Mouse (Mus musculus) forebrain, postnatal 0 days (tissue): ENCODE measurements around the gene Zfr2. TPM values are rescaled to one million over a fixed set of nuclear protein-coding genes. Genes with fewer than 3 reads are reported as not detected.

ENCODE experiments used
- ATAC-seq: fragments of 200-750 bp; cut with Nextera tagmentation; 2 replicates; pipeline ENCODE4 v1.8.0; 2017; ENCODE audit warnings: mild to moderate bottlenecking, moderate library complexity
- DNase-seq: peaks from one replicate; pipeline ENCODE4 v3.0.0-alpha.2; 2015
- H3K27ac ChIP-seq: fragments of 300-500 bp; sonication (generic); 2 replicates; pipeline ENCODE4 v1.5.1; 2014; ENCODE audit warnings: low read depth, mild to moderate bottlenecking, antibody characterized with exemption, low read length, moderate library complexity, mixed read lengths
- H3K27me3 ChIP-seq: fragments of 300-500 bp; sonication (generic); 2 replicates; pipeline ENCODE4 v1.6.1; 2014; ENCODE audit warnings: mild to moderate bottlenecking, low read length, mixed read lengths; ENCODE audit not compliant: insufficient read depth
- H3K36me3 ChIP-seq: fragments of 300-500 bp; sonication (generic); 2 replicates; pipeline ENCODE4 v1.6.1; 2014; ENCODE audit warnings: mild to moderate bottlenecking, moderate library complexity; ENCODE audit not compliant: insufficient read depth
- H3K4me1 ChIP-seq: fragments of 300-500 bp; sonication (generic); 2 replicates; pipeline ENCODE4 v1.6.1; 2014; ENCODE audit warnings: antibody characterized with exemption; ENCODE audit not compliant: insufficient read depth
- H3K4me2 ChIP-seq: fragments of 300-500 bp; sonication (generic); 2 replicates; pipeline ENCODE4 v1.6.1; 2014; ENCODE audit warnings: low read depth, mild to moderate bottlenecking, moderate library complexity
- H3K4me3 ChIP-seq: fragments of 300-500 bp; sonication (generic); 2 replicates; pipeline ENCODE4 v1.5.1; 2014; ENCODE audit warnings: low read depth, low read length, mixed read lengths
- H3K9ac ChIP-seq: fragments of 300-500 bp; sonication (generic); 2 replicates; pipeline ENCODE4 v1.6.1; 2014; ENCODE audit warnings: mild to moderate bottlenecking
- H3K9me3 ChIP-seq: fragments of 300-500 bp; sonication (generic); 2 replicates; pipeline ENCODE4 v1.6.1; 2016; ENCODE audit warnings: low read length
- CTCF ChIP-seq: sonication (generic); IDR thresholded peaks from 2 replicates; pipeline ENCODE4 v1.5.1; 2016; ENCODE audit warnings: antibody characterized with exemption, control low read depth, low read depth
- WGBS: fragments of 180-500 bp; shearing (Covaris S2); extraction: QIAGEN DNeasy Blood & Tissue Kit; methylation state at CpG from one replicate; pipeline ENCODE4 v1.1.7; 2014; 5-methylcytosine and 5-hydroxymethylcytosine counted together
- polyA plus RNA-seq: library from polyadenylated mRNA; unstranded; fragments of >200 nt; fragmentation: Nextera tagmentation; extraction: Ambion mirVana; gene quantifications from 2 replicates; pipeline ENCODE4 v1.2.1, GENCODE M21; 2015
- total RNA-seq: library from RNA; depleted of rRNA; stranded (reverse); fragments of >200 nt; gene quantifications from 2 replicates; pipeline ENCODE4 v1.2.3, GENCODE M21; 2014

Zfr2 gene
- total and polyA plus RNA-seq, 2 experiments from 2014 or later, result 18.7 to 52.1 TPM

DNA sequence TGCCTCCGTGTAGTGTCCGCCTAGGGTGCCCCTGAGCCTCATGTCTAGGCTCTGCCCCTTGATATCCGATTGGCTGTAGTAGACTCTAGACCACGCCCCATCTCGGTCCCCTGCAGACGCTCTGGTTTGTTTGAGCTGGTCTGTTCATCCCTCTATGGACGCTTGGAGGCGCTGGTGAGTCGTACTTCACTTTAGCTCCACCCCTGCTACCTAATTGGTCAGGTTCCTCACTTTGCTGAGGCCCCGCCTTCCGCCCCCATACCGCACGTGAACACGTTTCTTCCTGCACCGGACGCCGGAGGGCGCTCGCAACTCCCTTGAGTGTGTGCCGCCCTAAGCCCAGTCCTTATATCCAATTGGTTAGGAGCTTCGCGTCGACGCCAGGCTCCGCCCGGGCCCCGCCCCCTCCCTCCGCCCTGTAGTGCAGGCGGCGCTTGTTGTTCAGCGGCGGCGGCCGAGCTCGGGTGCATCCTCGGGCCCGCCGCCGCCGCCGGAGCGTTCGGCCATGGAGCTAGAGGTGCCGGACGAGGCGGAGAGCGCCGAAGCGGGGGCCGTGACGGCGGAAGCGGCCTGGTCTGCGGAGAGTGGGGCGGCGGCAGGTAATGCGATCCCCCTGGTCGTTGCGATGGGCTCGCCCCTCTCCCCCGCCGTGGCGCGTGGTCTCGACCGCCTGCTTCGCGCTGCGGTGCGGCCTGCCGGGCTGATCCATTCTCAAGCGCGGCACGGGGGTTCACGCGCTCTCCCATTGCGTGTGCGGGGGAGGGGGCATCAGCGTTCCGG, 59.8 kb downstream of the Zfr2 start, which contains the start of gene Pip5k1c:
Gene Pip5k1c, plus strand, starts transcription at position 410 of the 780 bp plus-strand sequence.
- 2% methylated on average over 75 of the region's 80 CpGs for WGBS

DNA sequence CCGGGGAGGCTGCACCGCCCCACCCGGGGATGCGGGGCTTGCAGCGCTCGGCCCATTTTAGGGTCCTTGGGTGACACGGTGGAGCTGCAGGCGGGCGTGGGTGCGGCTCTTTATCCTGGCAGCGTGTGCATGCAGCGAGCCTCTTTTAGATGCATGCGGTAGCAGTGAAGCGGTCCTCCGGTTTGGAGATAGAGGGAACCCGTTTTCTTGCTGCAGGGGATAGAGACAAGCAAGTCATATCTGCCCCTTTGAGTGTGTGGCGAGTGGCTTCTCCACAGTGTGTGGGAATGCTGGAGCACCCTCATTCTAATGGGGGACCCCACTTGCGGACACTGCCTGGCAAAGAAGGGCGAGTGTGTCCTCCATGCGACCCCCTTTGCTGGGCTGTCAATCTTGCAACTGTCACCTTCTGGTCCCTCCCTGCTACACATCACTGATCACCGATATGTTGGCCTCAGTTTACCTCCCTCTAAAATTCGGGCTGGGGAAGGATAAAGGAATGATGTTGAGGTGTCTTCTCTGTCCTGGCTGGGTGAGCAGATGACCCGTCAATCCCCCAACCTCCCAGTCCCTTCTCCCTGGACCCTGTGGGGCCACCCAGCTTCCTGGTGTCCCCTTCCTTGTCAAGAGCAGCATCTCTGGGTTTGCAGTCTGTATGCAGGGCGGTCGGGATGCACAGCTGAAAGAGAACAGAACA, 60.5 kb downstream of the Zfr2 start:
- Histone ChIP-seq H3K36me3 (no peaks in the 10 kb centered on the region), H3K4me3 (peak overlapping the region; percentile 68), H3K9me3 (no peaks in the 10 kb centered on the region), H3K27ac (peak overlapping the region; percentile 88), H3K4me2 (peak overlapping the region; percentile 75), H3K27me3 (no peaks in the 10 kb centered on the region), H3K4me1 (peaks cover 10% of the 10 kb centered on the region), H3K9ac (peak overlapping the region; percentile 85)
- peak; percentile 10 for TF ChIP-seq CTCF
- DNase-seq (no peak), ATAC-seq (no peak)
- 2% methylated on average over 25 of the region's 25 CpGs for WGBS

More for the DNA sequence above, 59.8 kb downstream of the Zfr2 start, which contains the start of gene Pip5k1c:
- no peaks in the 10 kb centered on the region for H3K27me3 ChIP-seq
- ATAC-seq, result peak; percentile 96
- peak within 1 kb of the TSS; percentile 75 for H3K4me2 ChIP-seq
- peak within 1 kb of the TSS; percentile 68 for H3K4me3 ChIP-seq
- H3K27ac ChIP-seq, result peak within 1 kb of the TSS; percentile 88
- H3K36me3 ChIP-seq, result no peaks in the 10 kb centered on the region
- peak; percentile 100 for DNase-seq
- H3K4me1 ChIP-seq, result peaks cover 10% of the 10 kb centered on the region
- TF ChIP-seq CTCF, result peak; percentile 90
- no peaks in the 10 kb centered on the region for H3K9me3 ChIP-seq
- peak within 1 kb of the TSS; percentile 85 for H3K9ac ChIP-seq

DNA sequence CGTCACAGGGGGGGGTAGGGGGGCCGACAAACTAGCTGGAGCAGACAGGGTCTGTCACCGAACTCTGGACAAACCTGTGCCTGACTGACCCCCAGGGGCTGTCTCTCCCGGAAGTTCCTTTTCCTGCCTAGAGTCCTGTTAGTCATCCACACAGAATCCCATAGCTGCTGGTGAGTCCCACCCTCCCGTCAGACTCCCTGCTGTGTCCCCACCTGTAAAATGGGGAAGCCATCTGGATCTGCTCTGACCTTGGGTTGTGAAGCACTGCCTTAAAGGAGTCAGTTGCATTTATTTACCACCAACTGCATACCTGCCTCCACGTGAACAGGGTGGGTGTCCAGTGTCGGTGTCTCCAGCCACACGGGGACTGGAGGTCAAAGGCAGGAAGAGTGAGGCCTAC, 61.5 kb downstream of the Zfr2 start:
- H3K4me1 ChIP-seq, result peaks cover 10% of the 10 kb centered on the region
- peak overlapping the region; percentile 75 for H3K4me2 ChIP-seq
- no peaks in the 10 kb centered on the region for H3K9me3 ChIP-seq
- ATAC-seq (no peak), DNase-seq (no peak)
- no peak for TF ChIP-seq CTCF
- peak overlapping the region; percentile 85 for H3K9ac ChIP-seq
- H3K27ac ChIP-seq, result no peak overlapping the region
- WGBS, result 71% methylated on average over 8 of the region's 8 CpGs
- H3K4me3 ChIP-seq, result no peak overlapping the region; the same call in 1 of the 2 replicates
- no peaks in the 10 kb centered on the region for H3K27me3 ChIP-seq
- no peaks in the 10 kb centered on the region for H3K36me3 ChIP-seq

DNA sequence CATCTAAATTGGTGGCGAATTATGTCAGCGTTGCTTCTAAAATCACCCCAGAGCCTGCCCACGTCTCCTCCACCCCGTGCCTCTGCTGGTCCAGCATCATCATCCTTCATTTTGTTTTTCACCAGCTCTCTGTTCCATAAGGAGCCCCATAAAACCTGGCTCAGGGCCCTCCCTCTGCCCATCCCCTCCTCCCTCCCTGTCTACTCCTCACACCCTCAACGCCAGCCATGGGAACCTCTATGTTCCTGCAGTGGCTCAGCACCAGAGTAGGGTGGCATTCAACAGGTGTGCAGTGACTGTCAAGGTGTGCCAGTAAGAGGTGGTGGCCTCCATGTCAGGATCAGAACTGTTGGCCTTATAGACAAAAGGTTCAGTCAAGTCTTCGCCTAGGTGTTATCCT, 62.2 kb downstream of the Zfr2 start:
- Histone ChIP-seq H3K27me3 (no peaks in the 10 kb centered on the region), H3K36me3 (no peaks in the 10 kb centered on the region), H3K4me3 (no peak overlapping the region), H3K9me3 (no peaks in the 10 kb centered on the region), H3K27ac (no peak overlapping the region), H3K4me1 (peaks cover 10% of the 10 kb centered on the region), H3K4me2 (no peak overlapping the region), H3K9ac (no peak overlapping the region)
- 87% methylated on average over 6 of the region's 6 CpGs for WGBS
- no peak for TF ChIP-seq CTCF
- ATAC-seq (no peak), DNase-seq (no peak)

DNA sequence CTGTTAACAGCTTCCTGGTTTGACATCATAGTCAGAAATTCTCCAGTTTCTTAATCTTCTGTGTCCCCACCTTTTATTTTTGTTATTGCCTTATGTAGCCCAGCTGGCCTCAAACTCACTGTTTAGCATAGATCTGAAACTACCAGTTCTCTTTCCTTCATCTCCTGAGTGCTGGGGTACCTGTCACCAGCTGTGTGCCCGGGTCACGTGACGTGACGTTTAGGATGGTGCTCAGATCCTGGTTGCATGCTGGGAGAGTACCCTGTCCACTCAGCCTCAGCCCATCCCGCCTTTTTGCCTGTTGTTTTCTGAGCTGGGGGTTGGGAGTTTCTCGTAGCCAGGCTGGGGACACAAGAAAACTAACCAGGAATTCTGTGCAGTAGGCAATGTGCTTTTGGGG, 64.3 kb downstream of the Zfr2 start:
- no peak overlapping the region for H3K4me3 ChIP-seq
- H3K36me3 ChIP-seq, result 0 out of 2 replicates have a peak, but pooled peaks cover 4% of the 10 kb centered on the region
- peaks cover 10% of the 10 kb centered on the region for H3K4me1 ChIP-seq
- H3K9me3 ChIP-seq, result no peaks in the 10 kb centered on the region
- ATAC-seq (no peak), DNase-seq (no peak)
- H3K27me3 ChIP-seq, result no peaks in the 10 kb centered on the region
- H3K27ac ChIP-seq, result no peak overlapping the region
- H3K4me2 ChIP-seq, result no peak overlapping the region
- 87% methylated on average over 6 of the region's 6 CpGs for WGBS
- no peak overlapping the region for H3K9ac ChIP-seq
- no peak for TF ChIP-seq CTCF

DNA sequence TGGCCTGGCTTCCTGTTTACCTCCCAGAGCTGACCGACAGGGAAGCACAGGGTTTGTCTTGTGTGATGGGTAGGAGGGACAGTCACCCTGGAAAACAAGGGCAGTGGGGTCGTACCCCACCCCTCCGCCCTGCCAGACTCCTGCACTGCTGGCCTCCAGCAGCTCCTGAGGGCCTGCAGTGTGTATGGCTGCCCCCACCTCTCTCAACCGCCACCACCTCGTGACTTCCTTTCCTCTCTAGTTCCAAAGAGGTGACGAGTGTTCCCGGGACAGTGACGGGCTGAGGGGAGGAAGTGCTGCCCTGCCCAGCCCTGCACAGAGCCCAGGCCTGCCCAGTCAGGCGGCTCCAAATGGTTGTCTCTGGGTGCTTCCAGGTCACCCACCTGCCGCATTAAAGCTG, 64.9 kb downstream of the Zfr2 start:
- Histone ChIP-seq H3K9me3 (no peaks in the 10 kb centered on the region), H3K27ac (no peak overlapping the region), H3K27me3 (no peaks in the 10 kb centered on the region), H3K4me3 (no peak overlapping the region), H3K4me2 (no peak overlapping the region), H3K9ac (no peak overlapping the region), H3K4me1 (peaks cover 10% of the 10 kb centered on the region), H3K36me3 (0 out of 2 replicates have a peak, but pooled peaks cover 4% of the 10 kb centered on the region)
- TF ChIP-seq CTCF, result no peak
- WGBS, result 80% methylated on average over 10 of the region's 10 CpGs
- no peak for DNase-seq
- no peak for ATAC-seq
